ENCODE assay signal across 8 mouse cellular contexts in the genomic region with DNA sequence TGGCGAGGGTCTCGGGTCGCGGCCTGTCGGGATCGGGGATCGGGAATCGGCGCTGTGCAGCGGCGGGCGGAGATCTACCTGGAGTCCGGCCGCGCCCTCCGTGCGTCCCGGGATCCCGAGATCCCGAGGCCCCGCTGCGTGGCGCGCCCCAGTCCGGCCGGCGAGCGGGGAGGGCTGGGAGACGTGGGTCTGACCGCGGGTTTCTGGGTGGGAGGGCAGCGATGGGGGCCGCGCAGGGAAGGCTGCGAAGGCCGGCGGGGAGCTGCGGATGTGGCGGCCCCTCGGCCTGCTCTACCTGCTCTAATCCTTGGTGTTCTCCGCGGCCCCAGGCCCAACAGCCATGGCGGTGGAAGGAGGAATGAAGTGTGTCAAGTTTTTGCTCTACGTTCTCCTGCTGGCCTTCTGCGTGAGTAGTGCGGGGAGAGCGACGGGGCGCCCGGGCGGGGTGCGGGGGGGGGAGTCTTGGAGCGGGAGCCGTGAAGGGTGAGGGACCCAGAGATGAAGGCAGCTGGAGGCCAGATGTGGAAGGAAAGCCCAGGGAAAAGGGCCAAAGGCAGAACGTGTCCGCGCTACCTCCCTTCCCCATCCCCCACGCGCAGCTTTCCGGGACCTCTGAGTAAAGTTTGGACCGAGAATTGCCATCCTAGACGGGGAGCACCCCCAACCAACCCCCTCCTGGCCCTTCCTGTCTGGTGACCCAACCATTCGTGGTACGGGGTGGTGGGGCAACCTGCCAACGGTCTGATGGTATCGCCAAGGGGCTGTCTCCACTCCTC. TPM values are rescaled to one million over a fixed set of nuclear protein-coding genes. Genes with fewer than 3 reads are reported as not detected.
DNase-seq lines count a peak whose midpoint lies in the region; ATAC-seq lines count a peak whose summit lies in the region.

No protein-coding gene starts in this region.

- H3K4me3 ChIP-seq in heart, embryonic 13.5 days: peak overlapping the region; percentile 95

- peak; percentile 4; the same call in 1 of the 2 replicates for ATAC-seq in heart, embryonic 13.5 days (ENCODE audit: extremely low read depth, insufficient number of reproducible peaks, low FRiP score, low TSS enrichment)

- peaks cover 38% of the 10 kb centered on the region for H3K4me1 ChIP-seq in heart, embryonic 13.5 days

- DNase-seq in right cerebral cortex, postnatal 4 days: peak; percentile 76
- DNase-seq in right cerebral cortex, postnatal 25 days: no peak
- DNase-seq in embryo, embryonic 10.5 days (ENCODE audit: low spot score): peak; percentile 62
- peak; percentile 80 for DNase-seq in kidney, postnatal 10 days
- peak; percentile 56 for DNase-seq in lung, postnatal 14 days
- peak; percentile 42 for DNase-seq in retina, postnatal 1 day
- no peak for DNase-seq in left cerebral cortex, adult 18-20 months (ENCODE audit: low spot score in 2 of 2)

- H3K9me3 ChIP-seq in heart, embryonic 13.5 days: no peaks in the 10 kb centered on the region

- no peaks in the 10 kb centered on the region for H3K27me3 ChIP-seq in heart, embryonic 13.5 days (replicated peaks)

- WGBS in heart, embryonic 13.5 days: under 1% methylated on average over 64 of the region's 66 CpGs

- H3K4me2 ChIP-seq in heart, embryonic 13.5 days: peak overlapping the region; percentile 79

- H3K36me3 ChIP-seq in heart, embryonic 13.5 days: peaks cover 40% of the 10 kb centered on the region

- H3K9ac ChIP-seq in heart, embryonic 13.5 days: peak overlapping the region; percentile 99

- H3K27ac ChIP-seq in heart, embryonic 13.5 days (replicated peaks): peak overlapping the region; percentile 94

RNA-seq across cellular contexts. Expression of gene Cd63, which starts 9.5 kb away (rescaled TPM):
- polyA plus RNA-seq in heart, embryonic 13.5 days (2015; fragmentation: Nextera tagmentation; extraction: Ambion mirVana): 370 and 426 TPM in 2 replicates
- total RNA-seq in left cerebral cortex, adult 18-20 months (2021): 10 to 100 TPM; 69.1 to 71.4 TPM

RNA-seq across cellular contexts. Expression of gene Rdh5, which starts 12.4 kb away (rescaled TPM):
- 8.9 and 10.3 TPM in 2 replicates for polyA plus RNA-seq in heart, embryonic 13.5 days (2015; fragmentation: Nextera tagmentation; extraction: Ambion mirVana)
- 1 to 10 TPM; 3.6 to 7.6 TPM for total RNA-seq in left cerebral cortex, adult 18-20 months (2021)

RNA-seq across cellular contexts. Expression of gene Bloc1s1, which starts 13.6 kb away (rescaled TPM):
- 199 and 223 TPM in 2 replicates for polyA plus RNA-seq in heart, embryonic 13.5 days (2015; fragmentation: Nextera tagmentation; extraction: Ambion mirVana)
- 10 to 100 TPM; 79.8 to 82.3 TPM for total RNA-seq in left cerebral cortex, adult 18-20 months (2021)

RNA-seq across cellular contexts. Expression of gene Gdf11, which starts 18.7 kb away (rescaled TPM):
- polyA plus RNA-seq in heart, embryonic 13.5 days (2015; fragmentation: Nextera tagmentation; extraction: Ambion mirVana): 2.8 and 3.6 TPM in 2 replicates
- total RNA-seq in left cerebral cortex, adult 18-20 months (2021): 10 to 100 TPM; 12.5 to 15.2 TPM

RNA-seq across cellular contexts. Expression of gene Itga7, which starts 23.4 kb away (rescaled TPM):
- 2.4 and 2.9 TPM in 2 replicates for polyA plus RNA-seq in heart, embryonic 13.5 days (2015; fragmentation: Nextera tagmentation; extraction: Ambion mirVana)
- 10 to 100 TPM; 13.5 TPM for total RNA-seq in left cerebral cortex, adult 18-20 months (2021)

Comparison
In these comparisons a context has a peak if more than half of its experiments do, and no peak if none do; other contexts are left out.
1. DNase-seq: peak in right cerebral cortex, postnatal 4 days (single experiment), embryo, embryonic 10.5 days (single experiment), kidney, postnatal 10 days (single experiment), lung, postnatal 14 days (single experiment) and retina, postnatal 1 day (single experiment); none in right cerebral cortex, postnatal 25 days (single experiment) and left cerebral cortex, adult 18-20 months (0 of 2).